Mouse (Mus musculus) CD4-positive, CD25-positive, alpha-beta regulatory T cell, adult 9 weeks (primary cell): ENCODE data around the gene Cacna2d2. TPM values are rescaled to one million over a fixed set of nuclear protein-coding genes. Genes with fewer than 3 reads are reported as not detected.

Experiments used
- polyA plus RNA-seq: library from polyadenylated mRNA; unstranded; fragments of 100-300 nt; shearing (Covaris generic); gene quantifications from one replicate; pipeline ENCODE4 v1.2.1, GENCODE M21; 2017

The Cacna2d2 gene
- 0.98 TPM for polyA plus RNA-seq

DNA sequence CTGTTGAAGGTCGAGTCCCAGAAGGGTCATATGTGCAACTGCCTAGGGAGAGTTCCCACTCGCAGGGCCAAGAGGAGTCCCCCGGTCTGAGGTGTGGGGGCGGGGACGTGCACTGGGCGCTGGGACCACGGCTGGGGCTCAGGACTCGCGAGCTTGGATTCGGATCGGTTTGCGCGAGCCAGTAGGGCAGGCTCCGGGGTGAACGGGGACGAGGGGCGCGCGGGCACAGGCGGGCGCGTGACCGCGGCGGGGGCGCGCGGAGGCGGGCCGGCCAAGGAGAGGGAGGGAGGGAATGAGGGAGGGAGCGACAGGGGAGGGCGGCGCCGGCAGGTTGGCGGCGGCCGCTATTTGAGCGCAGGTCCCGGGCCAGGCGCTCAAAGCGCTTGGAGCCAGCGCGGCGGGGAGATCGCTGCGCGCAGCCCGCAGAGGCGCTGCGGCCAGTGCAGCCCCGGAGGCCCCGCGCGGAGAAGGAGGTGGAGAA lies at the start of gene Cacna2d2:
TSS of gene Cacna2d2 (plus strand) at position 122 of the 481 bp plus-strand sequence.

DNA sequence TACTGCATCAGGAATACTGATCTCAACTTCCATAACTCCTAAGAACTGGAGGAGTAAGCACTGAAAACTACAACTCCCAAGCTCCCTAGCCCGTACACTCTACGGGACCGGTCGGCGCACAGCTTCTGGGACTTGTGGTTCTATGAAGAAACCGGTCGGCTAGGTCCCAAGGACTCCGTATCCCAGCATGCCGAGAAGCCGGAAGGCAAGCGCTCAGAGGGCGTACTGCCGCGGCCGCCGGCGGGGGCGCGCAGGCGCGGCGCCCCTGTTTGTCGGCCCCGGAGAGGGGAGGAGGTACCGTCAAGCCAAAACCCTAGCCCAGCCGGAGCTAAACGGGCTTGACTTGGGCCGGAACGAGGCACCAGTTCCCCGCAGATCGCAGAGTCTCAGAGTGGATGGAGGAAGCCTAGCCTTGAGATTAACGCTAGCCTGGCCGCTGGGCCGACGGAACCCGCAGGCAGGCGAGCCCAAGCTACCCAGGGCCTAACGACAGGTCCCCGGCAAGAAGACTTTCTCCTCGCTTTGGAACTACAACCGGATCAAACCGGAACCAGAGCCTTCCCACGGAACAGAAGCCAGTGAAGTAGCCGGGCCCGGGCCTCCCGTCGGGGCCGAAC lies 134.5 kb downstream of the Cacna2d2 start, which contains the start of gene Tmem115:
TSS of gene Tmem115 (plus strand) at position 155 of the 617 bp plus-strand sequence.

DNA sequence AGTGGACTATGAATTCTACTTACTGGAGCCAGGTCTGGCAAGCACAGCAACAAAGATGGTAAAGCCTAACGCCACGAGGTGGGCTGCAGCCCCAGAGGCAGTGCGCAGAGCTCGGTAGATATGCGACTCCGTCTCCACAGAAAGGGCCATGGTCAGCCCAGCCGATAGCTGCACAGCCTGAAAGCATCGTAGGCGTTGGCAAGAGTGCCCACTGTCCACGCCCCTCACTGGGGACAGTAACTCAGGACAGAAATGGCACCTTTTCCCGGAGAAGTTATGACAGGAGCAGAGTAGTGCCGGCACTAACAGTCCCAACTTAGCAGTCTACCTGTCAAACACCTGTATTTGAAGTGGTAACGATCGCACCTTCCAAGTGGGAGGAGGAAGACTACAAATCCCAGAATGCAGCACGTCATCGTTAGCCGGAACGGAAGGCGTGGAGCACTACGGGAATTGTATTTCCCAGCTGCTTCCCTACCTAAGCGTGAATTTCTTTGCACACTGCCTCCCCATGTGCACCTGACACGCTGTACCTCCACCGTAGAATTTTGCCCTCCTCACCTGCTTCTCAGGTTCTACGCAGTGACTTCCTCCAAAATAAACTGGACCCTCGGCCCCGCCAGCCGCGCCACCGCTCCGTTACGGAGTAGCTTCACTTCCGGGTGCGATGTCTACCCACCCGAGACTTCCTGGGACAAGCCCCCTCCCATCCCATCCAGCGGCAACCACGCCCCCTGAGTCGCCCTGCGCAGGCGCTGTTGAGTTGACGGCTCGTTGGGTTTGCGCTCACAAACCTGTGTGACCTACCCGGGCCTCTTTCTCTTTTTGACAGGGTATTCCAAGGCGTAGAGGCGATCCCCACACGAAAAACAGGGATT lies 142.3 kb downstream of the Cacna2d2 start, which contains the start of the genes Cyb561d2 and Nprl2:
TSS of gene Cyb561d2 (minus strand) at position 720 of the 878 bp plus-strand sequence.
TSS of gene Nprl2 (plus strand) at position 753 of the 878 bp plus-strand sequence.

DNA sequence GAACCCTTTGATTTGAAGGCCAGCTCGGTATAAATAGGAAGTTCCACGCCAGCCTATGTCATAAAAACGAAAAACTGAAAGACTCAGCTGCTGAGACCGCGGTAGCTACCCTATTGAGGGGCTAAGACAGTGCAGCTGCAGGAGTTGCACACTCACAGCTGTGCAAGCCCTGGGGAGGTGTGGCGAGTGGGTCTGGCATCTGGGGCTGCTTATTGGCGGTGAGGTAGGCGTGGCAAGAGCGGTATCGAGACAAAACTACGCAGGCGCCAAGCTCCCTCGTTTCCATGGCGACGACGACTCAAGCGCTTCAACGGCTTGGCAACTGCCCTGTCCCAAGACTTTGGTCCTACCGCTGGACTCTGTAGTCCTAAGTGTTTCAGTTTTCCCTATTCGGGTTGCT lies 147.6 kb downstream of the Cacna2d2 start, which contains the start of gene Zmynd10:
TSS of gene Zmynd10 (plus strand) at position 273 of the 400 bp plus-strand sequence.

DNA sequence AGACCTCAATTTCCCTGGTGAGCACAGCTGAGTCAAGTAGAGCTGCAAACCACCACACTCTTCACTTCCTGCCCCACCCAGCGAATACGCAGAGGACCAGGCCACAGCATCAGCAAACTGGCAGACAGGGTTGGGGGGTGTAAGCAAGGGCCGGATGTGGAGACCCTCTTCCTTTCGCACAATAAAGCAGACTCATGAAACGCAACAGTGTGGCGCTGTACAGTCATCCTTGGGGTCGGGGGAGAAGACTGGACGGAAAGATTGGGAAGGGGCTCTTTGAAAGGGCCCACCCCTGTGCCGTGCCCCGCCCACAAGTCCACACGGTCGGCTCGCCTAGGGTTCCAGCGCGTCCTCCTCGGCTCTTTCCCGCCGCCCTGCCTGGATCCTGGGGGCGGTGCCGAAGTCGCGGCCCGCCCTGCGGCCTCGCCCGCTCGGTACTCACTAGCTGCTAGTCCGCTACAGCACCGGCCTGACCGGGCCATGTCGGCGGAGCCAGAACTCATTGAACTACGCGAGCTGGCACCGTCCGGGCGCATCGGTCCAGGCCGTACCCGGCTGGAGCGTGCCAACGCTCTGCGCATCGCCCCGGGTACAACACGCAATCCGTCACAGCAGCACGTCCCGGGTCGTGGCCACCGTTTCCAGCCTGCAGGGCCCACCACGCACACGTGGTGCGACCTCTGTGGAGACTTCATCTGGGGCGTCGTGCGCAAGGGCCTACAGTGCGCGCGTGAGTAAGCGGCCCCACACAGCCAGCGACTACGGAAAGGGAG lies 151.9 kb downstream of the Cacna2d2 start, which contains the start of gene Rassf1:
TSS of gene Rassf1 (plus strand) at position 439 of the 773 bp plus-strand sequence.

DNA sequence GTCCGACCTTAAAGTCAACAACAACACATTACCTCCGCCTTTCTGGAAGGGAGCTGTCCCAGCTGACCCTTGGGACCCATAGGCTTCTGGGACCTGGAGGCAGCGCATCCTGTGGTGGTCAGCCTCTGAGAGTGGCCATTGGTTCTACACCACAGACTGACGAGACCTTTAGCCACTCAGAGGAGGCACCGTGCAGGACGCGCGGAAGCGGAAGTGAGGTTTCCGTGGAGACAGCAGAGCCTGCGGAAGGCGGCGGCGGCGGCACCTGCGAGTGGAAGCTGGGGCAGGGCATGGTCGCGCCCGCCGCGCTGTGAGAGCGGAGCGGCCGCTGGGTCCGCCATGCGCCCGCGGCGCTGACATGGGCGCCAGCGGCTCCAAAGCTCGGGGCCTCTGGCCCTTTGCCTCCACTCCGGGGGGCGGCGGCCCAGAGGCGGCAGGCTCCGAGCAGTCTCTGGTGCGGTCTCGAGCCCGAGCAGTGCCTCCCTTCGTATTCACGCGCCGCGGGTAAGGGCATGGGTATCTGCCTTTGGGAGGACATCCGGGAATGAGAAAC lies 163.7 kb downstream of the Cacna2d2 start, which contains the start of gene Tusc2:
TSS of gene Tusc2 (plus strand) at position 227 of the 553 bp plus-strand sequence.

DNA sequence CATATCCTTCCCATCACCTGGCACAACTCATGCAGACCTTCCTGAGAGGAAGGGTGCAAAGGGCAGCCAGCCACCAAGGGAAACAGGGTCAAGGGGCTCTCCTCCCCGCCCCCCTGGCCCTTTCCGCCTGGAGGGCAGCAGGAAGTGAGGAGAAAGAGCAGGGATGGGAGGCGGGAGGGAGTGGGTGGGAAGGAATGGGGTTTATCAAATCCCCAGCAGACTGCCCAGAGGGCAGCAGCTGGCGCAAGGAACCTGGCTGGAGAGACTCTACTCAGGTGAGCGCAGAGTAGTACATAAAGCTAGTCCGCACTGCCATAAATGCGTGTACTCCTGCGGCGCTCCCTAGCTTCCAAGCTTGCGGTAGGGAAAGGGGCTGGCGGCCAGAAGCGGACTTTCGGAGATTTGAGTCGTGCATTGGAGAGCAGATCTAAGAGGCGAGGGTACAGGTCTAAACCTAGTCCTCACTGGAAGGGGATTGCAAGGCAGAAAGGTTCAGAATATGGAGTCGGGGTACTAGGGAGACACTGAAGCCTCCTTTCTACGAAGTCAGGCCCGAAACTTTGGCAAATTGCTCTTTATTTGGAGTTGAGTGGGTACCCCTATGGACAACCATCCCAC lies 168.4 kb downstream of the Cacna2d2 start, which contains the start of gene Hyal2:
TSS of gene Hyal2 (plus strand) at position 244 of the 618 bp plus-strand sequence.

DNA sequence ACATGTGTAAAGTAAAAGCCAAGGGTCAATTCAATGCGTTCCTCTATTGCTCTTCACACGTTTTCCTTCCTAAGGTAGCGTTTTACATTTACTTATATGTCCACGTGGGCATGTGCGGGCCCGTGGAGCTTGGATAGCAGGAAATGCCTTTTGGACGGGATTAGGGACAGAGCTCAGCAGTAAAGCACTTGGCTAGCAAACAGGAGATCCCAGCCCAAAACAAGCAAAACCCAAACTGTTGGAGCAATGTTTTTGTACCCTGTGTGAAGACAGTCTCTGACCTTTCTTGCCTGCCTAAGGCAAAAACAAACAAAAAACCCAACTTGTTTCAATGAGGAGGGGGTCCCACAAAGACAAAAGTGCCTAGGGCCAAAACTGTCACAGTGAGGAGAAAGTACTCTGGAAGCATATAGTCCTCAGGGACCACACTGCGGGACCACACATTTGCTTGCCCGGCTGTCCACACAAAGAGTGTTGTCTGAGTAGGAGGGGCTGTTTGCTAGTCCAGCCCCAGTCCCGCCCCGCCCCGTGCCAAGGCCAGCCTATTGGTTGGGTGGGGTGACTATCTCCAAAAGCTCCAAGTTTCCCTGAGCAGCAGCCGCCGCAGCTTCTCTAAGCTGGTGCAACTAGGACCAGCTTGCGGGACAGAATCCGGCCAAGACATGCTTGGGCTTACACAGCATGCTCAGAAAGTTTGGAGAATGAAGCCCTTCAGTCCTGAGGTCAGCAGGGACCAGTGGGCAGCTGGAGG lies 177.1 kb downstream of the Cacna2d2 start, which contains the start of gene Hyal1:
TSS of gene Hyal1 (plus strand) at position 571 of the 751 bp plus-strand sequence.

DNA sequence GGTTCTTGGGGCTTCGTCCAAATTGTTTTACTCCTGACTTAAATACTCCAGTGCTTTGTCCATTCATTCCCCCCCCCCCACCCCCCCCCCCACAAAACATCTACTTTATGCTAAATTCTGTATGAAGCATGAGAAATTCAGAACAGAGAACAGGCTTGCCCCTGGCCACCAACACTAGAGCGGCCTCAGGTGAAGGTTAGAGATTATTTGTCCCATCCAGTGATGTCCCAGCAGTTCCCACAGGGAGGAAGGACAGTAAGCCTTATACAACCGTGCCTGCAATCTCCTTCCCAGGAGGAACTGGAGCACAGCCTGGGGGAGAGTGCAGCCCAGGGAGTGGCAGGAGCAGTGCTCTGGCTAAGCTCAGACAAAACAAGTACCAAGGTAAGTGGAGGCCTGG lies 179.2 kb downstream of the Cacna2d2 start, which contains the start of gene Naa80:
TSS of gene Naa80 (plus strand) at position 301 of the 400 bp plus-strand sequence.

Other genes starting within 250 kb of the Cacna2d2 start
- gene Dock3, start 167.7 kb upstream of the Cacna2d2 start, polyA plus RNA-seq: 0.10 TPM
- 135 TPM for gene Mapkapk3, start 109.7 kb upstream of the Cacna2d2 start, polyA plus RNA-seq
- gene Cish, start 103.6 kb upstream of the Cacna2d2 start, polyA plus RNA-seq: 235 TPM
- 31.5 TPM for gene Hemk1, start 61.3 kb upstream of the Cacna2d2 start, polyA plus RNA-seq
- 3.0 TPM for gene 6430571L13Rik, start 59.0 kb upstream of the Cacna2d2 start, polyA plus RNA-seq
- 62.1 TPM for gene Tmem115, start 134.3 kb downstream of the Cacna2d2 start, polyA plus RNA-seq
- gene Cyb561d2, start 142.6 kb downstream of the Cacna2d2 start, polyA plus RNA-seq: 79.9 TPM
- gene Nprl2, start 142.6 kb downstream of the Cacna2d2 start, polyA plus RNA-seq: 69.6 TPM
- 2.7 TPM for gene Zmynd10, start 147.7 kb downstream of the Cacna2d2 start, polyA plus RNA-seq
- gene Rassf1, start 151.9 kb downstream of the Cacna2d2 start, polyA plus RNA-seq: 75.7 TPM
- 7.4 TPM for gene Tusc2, start 163.6 kb downstream of the Cacna2d2 start, polyA plus RNA-seq
- gene Hyal2, start 168.3 kb downstream of the Cacna2d2 start, polyA plus RNA-seq: 17.9 TPM
- gene Hyal1, start 177.3 kb downstream of the Cacna2d2 start, polyA plus RNA-seq: 8.2 TPM
- gene Naa80, start 179.3 kb downstream of the Cacna2d2 start, polyA plus RNA-seq: 28.2 TPM
- gene Hyal3, start 181.2 kb downstream of the Cacna2d2 start, polyA plus RNA-seq: 0.53 TPM
- 35.1 TPM for gene Ifrd2, start 188.0 kb downstream of the Cacna2d2 start, polyA plus RNA-seq
- not detected for gene Sema3b, start 209.6 kb downstream of the Cacna2d2 start, polyA plus RNA-seq
- 182 TPM for gene Gnai2, start 235.8 kb downstream of the Cacna2d2 start, polyA plus RNA-seq